In genomic region chr1:135347498-135348169, GRCm38 (mm10) we compare ENCODE assay signal across 9 mouse cellular contexts. TPM values are rescaled to one million over a fixed set of nuclear protein-coding genes. Genes with fewer than 3 reads are reported as not detected.
DNase-seq lines count a peak whose midpoint lies in the region; ATAC-seq and TF ChIP-seq lines count a peak whose summit lies in the region.
"Had no signal": no experiment of that assay in that cellular context is flagged by ENCODE, and none has a peak within 500 bp of the region (broad histone marks: within the 10 kb centered on the region; RNA-seq: fewer than 3 reads in every experiment).

No protein-coding gene starts in this region.

- no peak overlapping the region for H3K4me3 ChIP-seq in left cerebral cortex, adult 2 months
- H3K4me3 ChIP-seq in heart, embryonic 13.5 days = no peak overlapping the region
- no peak overlapping the region for H3K4me3 ChIP-seq in myocyte
- H3K4me3 ChIP-seq: liver, embryonic 15.5 days had no signal

- H3K9me3 ChIP-seq in heart, embryonic 13.5 days = no peaks in the 10 kb centered on the region
- H3K9me3 ChIP-seq: liver, embryonic 15.5 days had no signal

- no peaks in the 10 kb centered on the region for H3K27me3 ChIP-seq in heart, embryonic 13.5 days (replicated peaks)
- H3K27me3 ChIP-seq in myocyte (ENCODE audit: control insufficient read depth, insufficient read depth, insufficient read length) = no peaks in the 10 kb centered on the region
- H3K27me3 ChIP-seq: liver, embryonic 15.5 days had no signal

- intact Hi-C loops in left cerebral cortex, adult 2 months (cut with DNase I) = no loop called here

- peak; percentile 29 to 53 for DNase-seq in left cerebral cortex, adult 2 months (ENCODE audit: extremely low spot score in 1 of 2, low spot score in 2 of 2)
- DNase-seq in left cerebral cortex, adult 18-20 months (ENCODE audit: low spot score in 2 of 2) = no peak
- peak; percentile 71 to 72 for DNase-seq in adrenal gland, postnatal 36 days
- no peak for DNase-seq in spleen, postnatal 10 days (ENCODE audit: low spot score in 2 of 2)
- no peak for DNase-seq in urinary bladder, postnatal 10 days (ENCODE audit: low spot score)

- TF ChIP-seq POLR2A in myocyte (IDR thresholded peaks at IDR 0.05; ENCODE audit: insufficient read length, low read depth) = no peak

- peak overlapping the region; percentile 74 for H3K27ac ChIP-seq in left cerebral cortex, adult 2 months
- H3K27ac ChIP-seq in heart, embryonic 13.5 days (replicated peaks) = peak overlapping the region; percentile 26
- H3K27ac ChIP-seq: liver, embryonic 15.5 days had no signal

- H3K79me2 ChIP-seq in myocyte (ENCODE audit: control insufficient read depth, insufficient read depth) = no peaks in the 10 kb centered on the region

- peaks cover 17% of the 10 kb centered on the region for H3K4me1 ChIP-seq in heart, embryonic 13.5 days
- H3K4me1 ChIP-seq: liver, embryonic 15.5 days had no signal

- TF ChIP-seq CTCF in left cerebral cortex, adult 2 months (IDR thresholded peaks at IDR 0.05) = no peak

- no peak for ATAC-seq in heart, embryonic 13.5 days (ENCODE audit: extremely low read depth, insufficient number of reproducible peaks, low FRiP score, low TSS enrichment)
- no peak for ATAC-seq in erythroid progenitor cell, adult 5-6 weeks (replicated peaks; ENCODE audit: low FRiP score, poor library complexity, severe bottlenecking)

- no peak overlapping the region for H3K9ac ChIP-seq in heart, embryonic 13.5 days
- H3K9ac ChIP-seq: liver, embryonic 15.5 days had no signal

- no peak overlapping the region for H3K4me2 ChIP-seq in heart, embryonic 13.5 days
- peak overlapping the region; percentile 76 for H3K4me2 ChIP-seq in myocyte (ENCODE audit: low read depth)
- H3K4me2 ChIP-seq: liver, embryonic 15.5 days had no signal

- no peaks in the 10 kb centered on the region for H3K36me3 ChIP-seq in heart, embryonic 13.5 days
- no peaks in the 10 kb centered on the region for H3K36me3 ChIP-seq in myocyte (ENCODE audit: control insufficient read depth, insufficient read depth)
- H3K36me3 ChIP-seq: liver, embryonic 15.5 days had no signal

- no peak overlapping the region for H3ac ChIP-seq in myocyte (ENCODE audit: control insufficient read depth, insufficient read length)

- 28% methylated on average over 4 of the region's 4 CpGs for WGBS in heart, embryonic 13.5 days

TF ChIP-seq in myocyte, 11 proteins besides CTCF, POLR2A, EP300 and RAD21:
- TF ChIP-seq MAX (IDR thresholded peaks at IDR 0.05; ENCODE audit: low read depth) (no peak), POLR2AphosphoS2 (IDR thresholded peaks at IDR 0.05; ENCODE audit: insufficient read length, low read depth) (no peak), SRF (IDR thresholded peaks at IDR 0.05; ENCODE audit: control insufficient read depth, insufficient read length, low read depth) (peak; percentile 56), E2F4 (IDR thresholded peaks at IDR 0.05; ENCODE audit: insufficient read depth) (no peak), TCF3 (IDR thresholded peaks at IDR 0.05; ENCODE audit: insufficient read length, low read depth) (no peak), REST (IDR thresholded peaks at IDR 0.05; ENCODE audit: insufficient read depth, insufficient read length) (no peak), TCF12 (IDR thresholded peaks at IDR 0.05; ENCODE audit: insufficient read depth, poor library complexity, severe bottlenecking) (no peak), USF1 (IDR thresholded peaks at IDR 0.05; ENCODE audit: low read depth) (no peak), MYOD1 (IDR thresholded peaks at IDR 0.05; ENCODE audit: control insufficient read depth in 1 of 3, insufficient read length in 2 of 3, low read depth in 2 of 3) (peak in 2 of 3 experiments; percentile 46 to 51), MYOG (IDR thresholded peaks at IDR 0.05; ENCODE audit: control insufficient read depth in 1 of 3, insufficient read depth in 1 of 3, insufficient read length in 2 of 3, low read depth in 2 of 3) (peak in 2 of 3 experiments; percentile 8 to 65), CEBPB (IDR thresholded peaks at IDR 0.05; ENCODE audit: insufficient read depth, poor library complexity, severe bottlenecking) (no peak)

RNA-seq across cellular contexts. Expression of gene Lmod1, which starts 23.0 kb away (rescaled TPM):
- total RNA-seq in left cerebral cortex, adult 2 months (2021) = 1 to 10 TPM; 1.0 to 1.1 TPM
- under 1 TPM; 0.72 to 0.82 TPM for total RNA-seq in left cerebral cortex, adult 18-20 months (2021)
- 1 to 10 TPM; 1.4 to 1.6 TPM for total RNA-seq in adrenal gland, postnatal 36 days (2021)
- 1.2 and 1.4 TPM in 2 replicates for polyA plus RNA-seq in heart, embryonic 13.5 days (2015; fragmentation: Nextera tagmentation; extraction: Ambion mirVana)
- 7.1 TPM for polyA plus RNA-seq in myocyte (2012; fragmentation: generic; extraction: Trizol)
- not detected in 2 replicates for total RNA-seq in erythroid progenitor cell, adult 5-6 weeks (2015; ENCODE audit: low replicate concordance)
- total RNA-seq in erythroid progenitor cell, adult 5-6 weeks (2017; ENCODE audit: low replicate concordance) = not detected in 2 replicates

RNA-seq across cellular contexts. Expression of gene Shisa4, which starts 27.4 kb away (rescaled TPM):
- 100 to 1,000 TPM; 172 to 174 TPM for total RNA-seq in left cerebral cortex, adult 2 months (2021)
- 100 to 1,000 TPM; 160 to 186 TPM for total RNA-seq in left cerebral cortex, adult 18-20 months (2021)
- total RNA-seq in adrenal gland, postnatal 36 days (2021) = 1 to 10 TPM; 6.8 to 9.2 TPM
- 27.5 and 30.8 TPM in 2 replicates for polyA plus RNA-seq in heart, embryonic 13.5 days (2015; fragmentation: Nextera tagmentation; extraction: Ambion mirVana)
- 92.0 TPM for polyA plus RNA-seq in myocyte (2012; fragmentation: generic; extraction: Trizol)
- not detected in 2 replicates for total RNA-seq in erythroid progenitor cell, adult 5-6 weeks (2015; ENCODE audit: low replicate concordance)
- total RNA-seq in erythroid progenitor cell, adult 5-6 weeks (2017; ENCODE audit: low replicate concordance) = not detected in 2 replicates

RNA-seq across cellular contexts. Expression of gene Timm17a, which starts 34.1 kb away (rescaled TPM):
- total RNA-seq in left cerebral cortex, adult 2 months (2021) = 100 to 1,000 TPM; 158 to 181 TPM
- total RNA-seq in left cerebral cortex, adult 18-20 months (2021) = 100 to 1,000 TPM; 176 to 188 TPM
- 100 to 1,000 TPM; 212 to 215 TPM for total RNA-seq in adrenal gland, postnatal 36 days (2021)
- polyA plus RNA-seq in heart, embryonic 13.5 days (2015; fragmentation: Nextera tagmentation; extraction: Ambion mirVana) = 313 and 356 TPM in 2 replicates
- polyA plus RNA-seq in myocyte (2012; fragmentation: generic; extraction: Trizol) = 172 TPM
- 9.7 and 11.3 TPM in 2 replicates for total RNA-seq in erythroid progenitor cell, adult 5-6 weeks (2015; ENCODE audit: low replicate concordance)
- 1.7 and 14.2 TPM in 2 replicates for total RNA-seq in erythroid progenitor cell, adult 5-6 weeks (2017; ENCODE audit: low replicate concordance)

Comparison
In these comparisons a context has a peak if more than half of its experiments do, and no peak if none do; other contexts are left out.
1. DNase-seq: peak in left cerebral cortex, adult 2 months (2 of 2) and adrenal gland, postnatal 36 days (2 of 2); none in left cerebral cortex, adult 18-20 months (0 of 2), spleen, postnatal 10 days (0 of 2) and urinary bladder, postnatal 10 days (single experiment).
2. RNA of gene Shisa4, which starts 27.4 kb away (total RNA-seq): 160 to 186 TPM in left cerebral cortex, adult 18-20 months and 172 to 174 TPM in left cerebral cortex, adult 2 months; 6.8 to 9.2 TPM in adrenal gland, postnatal 36 days and not detected in erythroid progenitor cell, adult 5-6 weeks; every median in the first group is over 10 times any median in the second.
3. RNA of gene Timm17a, which starts 34.1 kb away (total RNA-seq): 212 to 215 TPM in adrenal gland, postnatal 36 days, 176 to 188 TPM in left cerebral cortex, adult 18-20 months and 158 to 181 TPM in left cerebral cortex, adult 2 months; 1.7 to 14.2 TPM in erythroid progenitor cell, adult 5-6 weeks; every median in the first group is over 10 times any median in the second.